Mouse (Mus musculus): ENCODE data around the gene Fam243. TPM values are rescaled to one million over a fixed set of nuclear protein-coding genes. Genes with fewer than 3 reads are reported as not detected.
A peak's percentile ranks its signal among the peaks of the same experiment; 100 is the strongest.

The Fam243 gene
- total RNA-seq, 2 experiments from 2014 or later, result not detected

DNA sequence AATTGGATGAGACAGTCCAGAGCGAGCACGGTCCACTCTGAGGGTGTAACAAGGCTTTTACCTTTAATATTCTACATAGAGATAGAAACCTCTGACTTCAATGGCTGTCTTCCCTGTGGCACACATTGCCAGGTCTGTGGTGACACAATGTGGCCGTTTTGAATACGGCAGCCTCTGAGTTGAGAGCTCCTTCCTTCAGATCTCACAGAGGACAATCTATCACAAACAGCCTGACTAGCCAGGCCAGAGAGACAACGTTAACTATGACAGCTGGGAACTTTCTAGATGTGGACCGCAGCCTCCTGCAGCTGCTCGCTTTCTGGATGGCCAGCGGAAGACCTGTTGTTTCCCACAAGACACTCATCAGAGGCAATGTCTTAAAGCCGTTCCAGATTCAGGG lies 32.5 kb downstream of the Fam243 start:
- no peak for DNase-seq
- H3K4me3 ChIP-seq, result no peak overlapping the region
- intact Hi-C loops (cut with DNase I), result loop anchor here (5.0 kb wide), 1 partner anchor 231 kb away; the partner anchor contains the start of genes Gm49711, Mrps6 and Slc5a3
- H3K27ac ChIP-seq, result no peak overlapping the region
- TF ChIP-seq CTCF (IDR thresholded peaks at IDR 0.05), result peak; percentile 20; the same call in 1 of the 2 replicates

DNA sequence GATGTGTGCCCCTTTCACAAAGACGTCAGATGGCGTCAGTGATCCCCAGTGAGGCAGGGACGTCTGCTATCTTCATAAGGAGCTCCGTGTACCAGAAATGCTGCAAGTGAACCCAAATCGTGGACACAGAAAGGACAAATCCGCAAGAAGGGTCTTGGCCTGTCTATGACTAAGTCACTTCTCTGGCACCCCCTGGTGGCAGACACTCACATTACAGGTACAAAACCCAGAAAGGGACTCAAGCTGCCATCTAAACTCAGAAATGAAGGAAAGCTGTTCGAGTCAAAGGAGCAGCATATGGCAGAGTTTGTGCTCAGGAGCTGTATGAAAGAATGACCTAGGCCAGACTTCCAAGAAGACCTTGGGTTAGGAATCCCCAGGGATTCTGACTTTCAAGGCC lies 34.6 kb downstream of the Fam243 start:
- DNase-seq, result peak; percentile 87
- Histone ChIP-seq H3K4me3 (no peak overlapping the region), H3K27ac (peak overlapping the region; percentile 17; the same call in 1 of the 2 replicates)
- intact Hi-C loops (cut with DNase I), result loop anchor here (1.0 to 5.0 kb wide), 2 partner anchors 229 to 350 kb away; partner anchors contain the start of genes Gm49711, Mrps6 and Slc5a3
- TF ChIP-seq CTCF (IDR thresholded peaks at IDR 0.05), result peak; percentile 94

- intact Hi-C loops (cut with DNase I), result loop anchor here (5.0 kb wide), 1 partner anchor 228 kb away; the partner anchor contains the start of genes Gm49711, Mrps6 and Slc5a3
- no peak for DNase-seq
- Histone ChIP-seq H3K4me3 (no peak overlapping the region), H3K27ac (0 out of 2 replicates have a peak overlapping the region, but pooled peaks have one; percentile 35)
- TF ChIP-seq CTCF (IDR thresholded peaks at IDR 0.05), result no peak
Observed at GRCm38 (mm10) chr16:92285068-92285467, 36.2 kb downstream of the Fam243 start.

- peak; percentile 61 for DNase-seq
- no peak overlapping the region for H3K4me3 ChIP-seq
- TF ChIP-seq CTCF (IDR thresholded peaks at IDR 0.05), result no peak
- intact Hi-C loops (cut with DNase I), result no loop called here
- H3K27ac ChIP-seq, result no peak overlapping the region
Observed at GRCm38 (mm10) chr16:92282671-92283070, 38.6 kb downstream of the Fam243 start.

GRCm38 (mm10) chr16:92275526-92275925 lies 45.7 kb downstream of the Fam243 start:
- intact Hi-C loops (cut with DNase I), result no loop called here
- peak overlapping the region; percentile 56 for H3K27ac ChIP-seq
- no peak for TF ChIP-seq CTCF (IDR thresholded peaks at IDR 0.05)
- no peak overlapping the region for H3K4me3 ChIP-seq
- DNase-seq, result peak; percentile 28

DNA sequence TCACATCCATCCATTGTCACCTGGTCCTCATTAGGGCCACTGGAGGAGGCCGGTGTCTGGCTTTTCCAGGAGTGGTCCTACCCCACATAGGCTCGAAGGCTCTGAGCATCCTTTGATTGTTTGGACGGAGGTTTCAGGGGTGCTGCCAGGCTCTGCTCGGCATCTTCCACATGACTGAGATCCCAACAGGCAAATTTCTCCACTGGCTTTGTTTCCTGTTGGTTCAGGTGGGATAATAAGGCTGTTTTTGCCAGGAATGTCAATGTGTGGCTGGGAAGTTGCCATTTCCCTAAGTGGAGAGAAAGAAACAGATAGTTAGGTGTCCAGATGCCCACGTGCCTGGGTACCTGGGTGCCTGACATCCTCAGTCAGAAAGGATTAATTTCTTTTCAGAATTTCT lies 46.7 kb downstream of the Fam243 start:
- DNase-seq, result peak; percentile 35
- Histone ChIP-seq H3K27ac (peak overlapping the region; percentile 56), H3K4me3 (no peak overlapping the region)
- intact Hi-C loops (cut with DNase I), result no loop called here
- TF ChIP-seq CTCF (IDR thresholded peaks at IDR 0.05), result no peak

Other genes with a start within 250 kb of the Fam243 start
- gene Kcne2, start 29.1 kb downstream of the Fam243 start, total RNA-seq (2021), result not detected
- gene Smim11, start 20.2 kb downstream of the Fam243 start, total RNA-seq (2021), result 10 to 100 TPM; 62.7 to 83.8 TPM
- gene Kcne1, start 38.0 kb upstream of the Fam243 start, total RNA-seq (2021), result not detected
- gene Rcan1, start 149.4 kb upstream of the Fam243 start, total RNA-seq (2021), result 10 to 100 TPM; 76.4 to 93.3 TPM
- not detected for gene Clic6, start 164.3 kb upstream of the Fam243 start, total RNA-seq (2021)